Mouse (Mus musculus): ENCODE results near the gene Pecr. TPM values are rescaled to one million over a fixed set of nuclear protein-coding genes. Genes with fewer than 3 reads are reported as not detected.
A peak's percentile ranks its signal among the peaks of the same experiment; 100 is the strongest.

Gene Pecr
- polyA plus RNA-seq, 1 experiment from 2014 or later = 43.2 TPM

GRCm38 (mm10) chr1:72282604-72283003 is 1.5 kb downstream of the Pecr start:
- H3K27me3 ChIP-seq (replicated peaks; ENCODE audit: control insufficient read depth, insufficient read depth, low read length) = no peaks in the 10 kb centered on the region; the same call in 1 of the 2 replicates
- WGBS = 63% methylated on average over 1 of the region's 1 CpGs
- H3K36me3 ChIP-seq (ENCODE audit: control insufficient read depth, insufficient read depth, low read length) = no peaks in the 10 kb centered on the region
- ATAC-seq (replicated peaks; ENCODE audit: low FRiP score) (no peak), DNase-seq (ENCODE audit: low spot score) (no peak)
- no peak overlapping the region for H3K9ac ChIP-seq (ENCODE audit: low read depth, low read length)
- no peaks in the 10 kb centered on the region for H3K9me3 ChIP-seq (ENCODE audit: control insufficient read depth, low read length)
- H3K4me3 ChIP-seq (ENCODE audit: low read depth, low read length) = no peak overlapping the region
- H3K27ac ChIP-seq (ENCODE audit: low read depth, low read length) = no peak overlapping the region
- H3K4me2 ChIP-seq = no peak overlapping the region
- H3K4me1 ChIP-seq (replicated peaks; ENCODE audit: control insufficient read depth, insufficient read depth, low read length) = peaks cover 3% of the 10 kb centered on the region; the same call in 1 of the 2 replicates

DNA sequence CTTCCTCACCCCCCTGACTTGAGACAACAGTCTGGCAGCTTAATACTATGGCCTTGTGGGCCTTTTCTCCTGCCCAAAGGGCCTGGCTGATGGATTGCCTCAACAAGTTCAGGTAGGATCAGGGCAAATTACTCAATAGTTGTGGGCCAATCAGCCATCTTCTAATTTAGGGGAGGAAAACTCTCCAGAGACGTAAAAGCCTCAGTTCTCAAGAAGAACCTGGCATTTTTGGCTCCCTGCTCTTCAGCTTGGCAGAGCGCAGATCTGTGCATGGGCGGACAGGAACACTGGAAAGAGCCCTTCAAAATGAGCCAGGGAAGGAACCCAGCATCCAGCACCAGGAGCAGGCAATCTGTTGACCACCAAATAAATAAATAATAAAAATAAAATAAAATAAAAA is 6.0 kb downstream of the Pecr start:
- 89% methylated on average over 3 of the region's 3 CpGs for WGBS
- Histone ChIP-seq H3K4me1 (replicated peaks; ENCODE audit: control insufficient read depth, insufficient read depth, low read length) (peaks cover 3% of the 10 kb centered on the region; the same call in 1 of the 2 replicates), H3K27me3 (replicated peaks; ENCODE audit: control insufficient read depth, insufficient read depth, low read length) (no peaks in the 10 kb centered on the region), H3K36me3 (ENCODE audit: control insufficient read depth, insufficient read depth, low read length) (peaks cover 13% of the 10 kb centered on the region; the same call in 1 of the 2 replicates), H3K27ac (ENCODE audit: low read depth, low read length) (no peak overlapping the region), H3K9me3 (ENCODE audit: control insufficient read depth, low read length) (peaks cover 4% of the 10 kb centered on the region; the same call in 1 of the 2 replicates), H3K9ac (ENCODE audit: low read depth, low read length) (no peak overlapping the region), H3K4me3 (ENCODE audit: low read depth, low read length) (no peak overlapping the region), H3K4me2 (no peak overlapping the region)
- DNase-seq (ENCODE audit: low spot score) = no peak
- ATAC-seq (replicated peaks; ENCODE audit: low FRiP score) = no peak

DNA sequence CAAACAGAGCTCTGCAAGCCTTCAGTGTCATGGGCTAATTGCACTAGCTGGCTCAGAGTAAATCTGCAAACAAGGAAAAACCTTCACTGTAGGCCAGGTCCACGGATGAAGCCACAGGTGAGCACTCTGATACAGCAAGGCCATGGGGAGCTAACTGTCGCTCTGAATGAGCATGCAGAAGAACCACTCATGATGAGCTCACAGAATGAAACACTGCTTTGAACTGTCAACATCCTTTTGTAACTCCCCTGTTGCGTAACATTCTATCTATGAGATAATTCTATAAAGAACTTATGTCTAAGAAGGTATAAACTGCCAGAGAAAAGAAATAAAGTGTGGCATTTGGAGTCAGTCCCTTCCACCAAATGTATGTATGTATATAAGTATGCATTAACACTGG is 21.0 kb downstream of the Pecr start:
- 86% methylated on average over 3 of the region's 3 CpGs for WGBS
- H3K9ac ChIP-seq (ENCODE audit: low read depth, low read length) = no peak overlapping the region
- no peak for DNase-seq (ENCODE audit: low spot score)
- no peak overlapping the region for H3K4me3 ChIP-seq (ENCODE audit: low read depth, low read length)
- no peaks in the 10 kb centered on the region for H3K36me3 ChIP-seq (ENCODE audit: control insufficient read depth, insufficient read depth, low read length)
- ATAC-seq (replicated peaks; ENCODE audit: low FRiP score) = no peak
- H3K4me2 ChIP-seq = no peak overlapping the region
- H3K9me3 ChIP-seq (ENCODE audit: control insufficient read depth, low read length) = no peaks in the 10 kb centered on the region
- no peaks in the 10 kb centered on the region for H3K27me3 ChIP-seq (replicated peaks; ENCODE audit: control insufficient read depth, insufficient read depth, low read length)
- H3K4me1 ChIP-seq (replicated peaks; ENCODE audit: control insufficient read depth, insufficient read depth, low read length) = 0 out of 2 replicates have a peak, but pooled peaks cover 3% of the 10 kb centered on the region
- H3K27ac ChIP-seq (ENCODE audit: low read depth, low read length) = no peak overlapping the region

- Histone ChIP-seq H3K36me3 (ENCODE audit: control insufficient read depth, insufficient read depth, low read length) (no peaks in the 10 kb centered on the region), H3K9ac (ENCODE audit: low read depth, low read length) (no peak overlapping the region), H3K27me3 (replicated peaks; ENCODE audit: control insufficient read depth, insufficient read depth, low read length) (no peaks in the 10 kb centered on the region), H3K4me3 (ENCODE audit: low read depth, low read length) (no peak overlapping the region), H3K27ac (ENCODE audit: low read depth, low read length) (no peak overlapping the region), H3K4me2 (no peak overlapping the region), H3K9me3 (ENCODE audit: control insufficient read depth, low read length) (no peaks in the 10 kb centered on the region), H3K4me1 (replicated peaks; ENCODE audit: control insufficient read depth, insufficient read depth, low read length) (0 out of 2 replicates have a peak, but pooled peaks cover 3% of the 10 kb centered on the region)
- 76% methylated on average over 9 of the region's 9 CpGs for WGBS
- ATAC-seq (replicated peaks; ENCODE audit: low FRiP score) = no peak
- no peak for DNase-seq (ENCODE audit: low spot score)
Observed at GRCm38 (mm10) chr1:72256381-72257256, 27.5 kb downstream of the Pecr start.

DNA sequence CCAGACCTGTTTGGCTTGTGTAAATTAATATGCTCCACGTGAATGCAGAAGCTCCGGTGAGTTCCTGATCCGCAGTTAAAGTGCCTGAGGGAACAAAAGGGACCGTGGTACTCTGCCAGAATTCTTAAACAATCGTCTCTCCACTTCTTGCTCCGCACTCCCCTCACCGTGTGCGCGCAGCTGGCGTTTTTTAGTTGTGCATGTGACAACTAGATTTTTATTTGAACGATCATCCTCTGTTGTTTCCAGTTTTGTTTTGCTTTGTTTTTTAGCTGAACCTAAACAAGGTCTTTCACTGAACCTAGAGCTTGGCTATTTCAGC is 28.3 kb downstream of the Pecr start:
- H3K9ac ChIP-seq (ENCODE audit: low read depth, low read length) = no peak overlapping the region
- no peak for DNase-seq (ENCODE audit: low spot score)
- H3K9me3 ChIP-seq (ENCODE audit: control insufficient read depth, low read length) = no peaks in the 10 kb centered on the region
- WGBS = 39% methylated on average over 11 of the region's 11 CpGs
- no peaks in the 10 kb centered on the region for H3K27me3 ChIP-seq (replicated peaks; ENCODE audit: control insufficient read depth, insufficient read depth, low read length)
- ATAC-seq (replicated peaks; ENCODE audit: low FRiP score) = no peak
- H3K4me3 ChIP-seq (ENCODE audit: low read depth, low read length) = no peak overlapping the region
- H3K4me2 ChIP-seq = peak overlapping the region; percentile 35
- H3K27ac ChIP-seq (ENCODE audit: low read depth, low read length) = peak overlapping the region; percentile 86
- H3K4me1 ChIP-seq (replicated peaks; ENCODE audit: control insufficient read depth, insufficient read depth, low read length) = 0 out of 2 replicates have a peak, but pooled peaks cover 3% of the 10 kb centered on the region
- H3K36me3 ChIP-seq (ENCODE audit: control insufficient read depth, insufficient read depth, low read length) = no peaks in the 10 kb centered on the region

- peak overlapping the region; percentile 75; the same call in 1 of the 2 replicates for H3K9ac ChIP-seq (ENCODE audit: low read depth, low read length)
- WGBS = 2% methylated on average over 15 of the region's 15 CpGs
- peak overlapping the region; percentile 51 for H3K4me3 ChIP-seq (ENCODE audit: low read depth, low read length)
Observed at GRCm38 (mm10) chr1:72255062-72255853, 28.9 kb downstream of the Pecr start.

DNA sequence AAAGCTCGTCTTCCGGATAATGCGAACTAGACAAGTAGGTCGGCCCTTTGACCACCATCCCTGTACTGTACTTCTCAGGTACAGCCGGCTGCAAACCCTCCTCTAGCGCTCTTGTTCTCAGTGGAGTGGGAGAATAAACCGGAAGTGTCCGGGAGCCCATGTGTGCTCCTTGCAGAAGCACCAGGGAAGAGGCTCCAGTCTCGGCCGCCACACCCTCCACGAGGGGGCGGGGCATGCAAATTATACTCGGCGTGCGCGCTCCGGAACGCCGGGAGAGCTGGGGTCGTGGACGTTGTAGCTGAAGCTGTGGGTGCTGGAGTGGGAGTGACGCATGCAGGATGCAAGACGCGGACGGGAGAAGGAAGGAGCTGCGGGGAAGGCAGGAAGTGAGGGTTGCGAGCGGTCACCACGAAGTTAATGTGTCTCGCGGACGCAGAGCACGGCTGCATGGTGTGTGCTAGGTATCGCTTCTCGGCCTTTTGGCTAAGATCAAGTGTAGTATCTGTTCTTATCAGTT is 29.5 kb downstream of the Pecr start:
- ATAC-seq (replicated peaks; ENCODE audit: low FRiP score) = peak; percentile 83
- H3K27me3 ChIP-seq (replicated peaks; ENCODE audit: control insufficient read depth, insufficient read depth, low read length) = no peaks in the 10 kb centered on the region
- H3K4me2 ChIP-seq = peak overlapping the region; percentile 77
- H3K4me3 ChIP-seq (ENCODE audit: low read depth, low read length) = peak overlapping the region; percentile 51
- no peaks in the 10 kb centered on the region for H3K36me3 ChIP-seq (ENCODE audit: control insufficient read depth, insufficient read depth, low read length)
- WGBS = 1% methylated on average over 35 of the region's 35 CpGs
- no peaks in the 10 kb centered on the region for H3K9me3 ChIP-seq (ENCODE audit: control insufficient read depth, low read length)
- H3K4me1 ChIP-seq (replicated peaks; ENCODE audit: control insufficient read depth, insufficient read depth, low read length) = 0 out of 2 replicates have a peak, but pooled peaks cover 3% of the 10 kb centered on the region
- peak overlapping the region; percentile 75 for H3K9ac ChIP-seq (ENCODE audit: low read depth, low read length)
- peak; percentile 94 for DNase-seq (ENCODE audit: low spot score)
- peak overlapping the region; percentile 86 for H3K27ac ChIP-seq (ENCODE audit: low read depth, low read length)

More at GRCm38 (mm10) chr1:72255062-72255853, 28.9 kb downstream of the Pecr start:
- Histone ChIP-seq H3K27ac (ENCODE audit: low read depth, low read length) (peak overlapping the region; percentile 86), H3K4me2 (peak overlapping the region; percentile 77), H3K4me1 (replicated peaks; ENCODE audit: control insufficient read depth, insufficient read depth, low read length) (0 out of 2 replicates have a peak, but pooled peaks cover 3% of the 10 kb centered on the region), H3K9me3 (ENCODE audit: control insufficient read depth, low read length) (no peaks in the 10 kb centered on the region), H3K36me3 (ENCODE audit: control insufficient read depth, insufficient read depth, low read length) (no peaks in the 10 kb centered on the region), H3K27me3 (replicated peaks; ENCODE audit: control insufficient read depth, insufficient read depth, low read length) (no peaks in the 10 kb centered on the region)
- peak; percentile 92 for ATAC-seq (replicated peaks; ENCODE audit: low FRiP score)
- DNase-seq (ENCODE audit: low spot score) = peak; percentile 81

GRCm38 (mm10) chr1:72253881-72254491 is 30.1 kb downstream of the Pecr start:
- H3K4me1 ChIP-seq (replicated peaks; ENCODE audit: control insufficient read depth, insufficient read depth, low read length) = 0 out of 2 replicates have a peak, but pooled peaks cover 3% of the 10 kb centered on the region
- DNase-seq (ENCODE audit: low spot score) (no peak), ATAC-seq (replicated peaks; ENCODE audit: low FRiP score) (no peak)
- WGBS = 30% methylated on average over 11 of the region's 11 CpGs
- H3K27me3 ChIP-seq (replicated peaks; ENCODE audit: control insufficient read depth, insufficient read depth, low read length) = no peaks in the 10 kb centered on the region
- peak overlapping the region; percentile 51 for H3K4me3 ChIP-seq (ENCODE audit: low read depth, low read length)
- no peaks in the 10 kb centered on the region for H3K36me3 ChIP-seq (ENCODE audit: control insufficient read depth, insufficient read depth, low read length)
- H3K4me2 ChIP-seq = peak overlapping the region; percentile 77
- H3K9me3 ChIP-seq (ENCODE audit: control insufficient read depth, low read length) = no peaks in the 10 kb centered on the region
- peak overlapping the region; percentile 75 for H3K9ac ChIP-seq (ENCODE audit: low read depth, low read length)
- H3K27ac ChIP-seq (ENCODE audit: low read depth, low read length) = peak overlapping the region; percentile 86; the same call in 1 of the 2 replicates
